Mouse (Mus musculus) retina, postnatal 7 days (tissue): ENCODE measurements around the gene Lingo3.
"Not testable (repeated sequence)": the region's sequence is repeated elsewhere in the genome, so short reads cannot be mapped to it uniquely, and the experiment has no call there.

Experiments
- DNase-seq: peaks from one replicate; pipeline ENCODE4 v3.0.0-alpha.2; 2012; ENCODE audit warnings: low read depth, low spot score

Gene Lingo3

GRCm38 (mm10) chr10:80821991-80822390 is 21.8 kb downstream of the Lingo3 start:
- DNase-seq: no peak

GRCm38 (mm10) chr10:80819406-80819805 is 24.4 kb downstream of the Lingo3 start:
- DNase-seq: no peak

DNA sequence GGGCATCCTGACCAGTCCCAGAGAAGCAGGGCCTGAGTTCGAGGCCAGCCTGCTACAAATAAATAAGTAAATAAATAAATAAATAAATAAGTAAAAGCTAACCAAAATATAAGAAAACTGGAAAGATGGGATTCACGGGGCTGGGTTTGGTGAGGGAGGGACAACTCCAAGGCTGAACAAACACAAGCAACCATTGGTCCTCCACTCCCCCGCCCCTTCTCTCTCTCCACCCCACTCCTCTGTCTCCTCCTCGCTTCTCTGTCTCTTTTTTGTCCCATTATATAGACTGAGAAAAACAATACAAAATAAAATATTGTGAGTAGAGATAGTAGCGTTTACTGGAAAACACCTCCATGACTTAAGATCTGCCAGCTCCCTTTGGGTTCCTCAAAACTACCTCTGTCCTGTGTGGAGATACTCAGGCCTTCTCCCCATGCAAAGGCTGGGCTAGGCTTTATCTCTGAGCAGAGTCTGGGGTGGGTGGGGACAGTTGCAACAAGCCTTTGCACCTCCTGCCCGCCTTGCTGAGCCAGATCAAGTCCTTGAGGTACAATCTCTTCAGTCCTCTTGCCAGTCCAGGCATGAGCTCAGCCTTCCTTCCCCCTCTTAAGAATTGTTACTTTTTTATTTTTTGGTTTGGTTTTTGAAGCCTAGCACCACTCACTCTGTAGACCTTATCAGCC is 25.1 kb downstream of the Lingo3 start:
- no peak for DNase-seq

- not testable (repeated sequence) for DNase-seq
These were observed 25.9 kb downstream of the Lingo3 start for GRCm38 (mm10) chr10:80817955-80818354.

DNA sequence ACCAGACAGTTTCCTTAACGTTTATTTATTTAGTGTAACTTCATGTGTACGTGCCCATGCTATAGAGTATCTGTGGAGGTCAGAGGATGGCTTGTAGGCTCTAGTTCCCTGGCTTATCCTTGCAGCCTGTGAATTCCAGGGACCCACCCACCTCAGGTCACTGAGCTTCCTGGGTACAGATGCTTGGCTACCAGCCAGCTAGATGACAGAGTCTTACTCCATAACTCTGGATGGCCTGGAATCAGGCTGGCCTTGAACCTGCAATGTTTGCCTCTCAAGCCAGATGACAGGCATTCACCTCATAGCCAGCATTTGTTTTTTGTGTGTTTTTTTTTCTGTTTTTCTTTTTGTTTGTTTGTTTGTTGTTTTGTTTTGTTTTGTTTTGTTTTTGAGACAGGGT is 26.7 kb downstream of the Lingo3 start:
- DNase-seq: no peak

DNA sequence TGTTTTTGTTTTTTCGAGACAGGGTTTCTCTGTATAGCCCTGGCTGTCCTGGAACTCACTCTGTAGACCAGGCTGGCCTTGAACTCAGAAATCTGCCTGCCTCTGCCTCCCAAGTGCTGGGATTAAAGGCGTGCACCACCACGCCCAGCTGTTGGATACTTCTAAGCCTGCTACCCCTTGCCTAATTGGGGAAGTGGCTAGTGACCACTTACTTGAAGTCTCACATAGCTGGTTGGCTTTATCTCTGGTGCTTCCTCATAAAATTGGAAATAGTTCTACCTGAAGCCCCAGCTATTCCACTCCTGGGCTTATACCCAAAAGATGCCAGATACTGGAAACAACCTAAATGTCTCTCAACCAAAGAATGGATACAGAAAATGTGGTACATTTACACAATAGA is 27.5 kb downstream of the Lingo3 start:
- DNase-seq: not testable (repeated sequence)

- no peak for DNase-seq
These were observed 29.0 kb downstream of the Lingo3 start for GRCm38 (mm10) chr10:80814800-80815199.

- no peak for DNase-seq
These were observed 30.5 kb downstream of the Lingo3 start, which contains the start of gene Jsrp1 for GRCm38 (mm10) chr10:80813366-80813765. TSS of gene Jsrp1 (minus strand) at chr10:80813498.

DNA sequence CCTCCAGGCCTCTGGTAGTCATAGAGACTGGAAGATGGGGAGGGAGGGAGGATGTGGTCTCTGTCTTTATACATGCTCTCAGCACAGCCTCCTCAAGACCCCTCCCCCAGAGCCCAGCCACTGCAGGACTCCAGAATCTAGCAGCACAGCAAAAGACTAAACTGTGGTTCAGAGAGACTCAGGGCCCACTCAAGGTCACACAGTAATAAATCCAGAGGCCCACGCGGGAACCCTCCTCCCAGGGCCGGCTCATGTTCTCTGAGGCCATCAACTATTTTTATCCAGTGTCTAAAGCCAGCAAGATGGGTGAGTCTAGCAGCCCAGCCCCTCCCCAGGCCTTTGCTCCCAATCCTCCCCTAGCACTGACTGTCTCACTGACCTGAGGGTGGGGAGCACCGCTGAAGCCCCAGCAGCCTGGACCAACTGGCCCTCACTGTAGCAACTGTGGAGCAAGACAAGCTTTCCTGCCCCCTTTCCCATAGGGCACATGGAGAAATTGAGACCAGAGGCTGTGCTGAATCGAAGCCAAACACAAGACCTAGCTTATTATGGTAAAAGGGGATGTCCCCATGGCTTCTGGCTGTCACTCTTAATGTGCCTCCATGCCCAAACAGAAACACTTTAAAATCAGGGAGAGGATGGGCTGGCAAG is 31.3 kb downstream of the Lingo3 start:
- DNase-seq: no peak

DNA sequence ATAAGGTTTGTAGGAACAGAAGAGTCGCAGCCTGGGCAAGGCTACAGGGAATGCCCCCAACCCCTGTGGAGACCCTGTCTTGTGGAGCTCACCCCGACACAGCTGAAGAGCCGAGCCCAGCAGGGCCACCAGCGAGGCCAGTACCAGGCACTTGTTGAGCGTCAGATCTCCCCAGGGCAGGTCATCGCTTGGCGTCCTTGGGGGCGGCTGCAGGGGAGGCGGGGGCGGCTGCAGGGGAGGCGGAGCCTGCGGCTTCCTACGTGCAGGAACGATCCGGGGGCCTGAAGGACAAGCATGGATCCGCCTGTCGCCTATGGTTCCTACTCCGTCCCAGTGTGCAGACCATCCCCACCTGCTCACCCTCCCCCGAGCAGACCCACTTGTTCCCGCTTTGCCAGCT is 33.8 kb downstream of the Lingo3 start:
- DNase-seq: no peak

DNA sequence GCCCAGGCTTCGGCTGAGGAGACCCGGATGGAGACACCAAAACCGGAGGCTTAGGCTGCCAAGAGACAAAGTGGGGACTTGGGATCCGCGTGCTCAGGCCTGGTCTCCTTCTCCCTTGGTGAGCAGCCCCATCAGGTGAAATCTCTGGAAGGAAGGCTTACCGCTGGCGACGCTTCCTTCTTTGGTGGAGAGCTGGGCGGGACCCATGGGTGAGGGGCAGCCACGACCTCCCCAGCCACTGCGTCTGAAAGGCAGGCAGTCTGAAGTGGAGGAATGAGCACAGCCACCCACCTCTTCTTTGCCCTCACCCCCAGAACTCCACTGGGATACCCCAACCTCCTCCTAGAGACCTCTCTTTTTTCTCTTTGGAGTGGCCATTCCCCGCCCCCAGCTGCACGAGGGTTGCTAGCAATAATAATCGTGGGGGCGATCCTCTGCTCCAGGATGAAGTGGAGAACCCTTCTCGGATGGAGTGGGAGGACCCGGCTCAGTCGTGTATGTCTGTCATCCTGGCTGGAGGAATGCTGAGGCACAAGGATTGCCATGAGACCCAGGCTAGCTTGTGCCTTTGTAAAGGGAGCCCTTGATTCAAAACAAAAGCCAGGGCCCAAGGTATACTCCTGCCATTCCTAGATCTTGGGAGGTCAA is 34.7 kb downstream of the Lingo3 start:
- no peak for DNase-seq

DNA sequence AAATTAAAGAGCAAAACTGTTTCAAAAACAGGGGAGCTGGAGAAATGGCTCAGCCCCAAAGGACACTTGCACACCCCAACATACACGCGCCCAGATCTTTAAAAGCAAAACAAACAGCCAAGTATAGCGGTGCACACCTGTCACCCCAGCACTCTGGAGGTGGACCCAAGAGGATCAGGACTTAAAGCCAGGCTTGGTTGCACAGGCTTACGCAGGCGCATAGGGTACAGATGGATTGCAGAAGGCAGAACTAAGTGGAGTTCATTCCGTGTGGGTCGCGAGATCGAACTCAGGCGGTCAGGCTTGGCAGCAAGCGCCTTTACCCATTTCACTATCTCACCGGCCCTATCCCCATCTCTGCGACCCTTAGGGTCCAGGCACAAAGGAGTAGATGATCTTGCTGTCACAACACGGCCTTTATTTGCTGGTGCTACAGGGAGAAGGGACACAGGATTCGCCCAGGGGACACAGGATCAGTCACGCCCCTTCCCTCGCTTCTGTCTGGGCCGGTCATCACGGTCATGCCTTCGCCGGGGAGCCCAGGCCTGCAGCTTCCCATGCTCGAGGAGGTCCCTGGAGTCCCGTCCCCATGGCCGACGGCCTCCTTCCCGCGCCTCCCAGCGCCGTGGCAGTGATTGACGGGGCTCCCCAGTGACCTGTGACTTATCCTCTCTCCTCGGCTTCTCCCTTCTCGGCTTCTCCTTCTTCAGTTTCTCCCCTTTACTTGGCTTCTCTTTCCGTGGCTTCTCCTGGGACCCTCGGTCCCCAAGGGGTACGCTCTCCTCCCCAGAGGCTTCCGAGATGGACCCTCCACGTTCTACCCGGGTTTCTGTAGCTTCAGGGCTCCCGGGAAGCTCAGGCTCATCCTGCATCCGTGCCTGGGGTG is 35.5 kb downstream of the Lingo3 start:
- DNase-seq: no peak

- DNase-seq: peak; percentile 73
These were observed 36.7 kb downstream of the Lingo3 start for GRCm38 (mm10) chr10:80807057-80807627.

GRCm38 (mm10) chr10:80806341-80807056 is 37.3 kb downstream of the Lingo3 start:
- no peak for DNase-seq

DNA sequence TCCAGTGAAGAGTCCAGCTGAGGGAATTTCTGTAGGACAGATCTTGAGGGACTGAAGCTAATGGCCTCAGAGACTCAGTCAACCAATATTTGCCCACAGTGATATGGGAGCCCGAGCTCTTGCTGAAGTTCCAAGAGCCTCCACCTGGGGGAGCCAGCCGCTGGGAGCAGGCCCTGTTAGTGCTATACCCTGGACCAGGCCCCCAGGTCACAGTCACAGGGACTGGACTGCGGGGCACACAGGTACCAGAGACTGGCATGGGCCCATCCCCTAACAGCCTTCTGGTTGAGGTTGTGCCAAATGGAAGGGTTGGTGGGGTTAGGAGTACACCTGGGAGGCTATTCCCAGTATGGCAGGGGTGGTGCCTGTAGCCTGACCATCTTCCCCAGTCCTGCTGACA is 37.9 kb downstream of the Lingo3 start:
- no peak for DNase-seq

- DNase-seq: no peak
These were observed 38.5 kb downstream of the Lingo3 start for GRCm38 (mm10) chr10:80805322-80805721.

DNA sequence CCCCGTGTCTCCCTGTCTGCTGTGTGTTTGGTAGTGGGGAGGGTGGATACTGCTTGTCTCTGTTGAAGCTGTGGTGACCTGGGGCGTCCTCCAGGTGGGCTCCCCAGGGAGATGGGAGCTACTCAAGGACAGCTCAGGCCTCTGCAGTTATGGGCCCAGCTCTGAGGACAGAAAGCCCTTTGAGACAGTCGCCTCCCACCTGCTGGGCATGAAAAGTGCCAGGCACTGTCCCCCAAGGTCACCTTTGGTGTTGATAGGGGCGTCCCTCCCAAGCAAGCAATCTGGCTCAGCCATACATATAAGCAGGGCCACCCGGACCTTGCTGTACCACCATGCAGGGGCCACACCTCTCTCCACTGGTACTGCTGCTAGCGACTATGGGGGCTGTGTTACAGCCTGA is 38.9 kb downstream of the Lingo3 start, which contains the start of gene Amh:
Gene Amh, plus strand, starts transcription at position 328 of the 400 bp plus-strand sequence.
- no peak for DNase-seq

DNA sequence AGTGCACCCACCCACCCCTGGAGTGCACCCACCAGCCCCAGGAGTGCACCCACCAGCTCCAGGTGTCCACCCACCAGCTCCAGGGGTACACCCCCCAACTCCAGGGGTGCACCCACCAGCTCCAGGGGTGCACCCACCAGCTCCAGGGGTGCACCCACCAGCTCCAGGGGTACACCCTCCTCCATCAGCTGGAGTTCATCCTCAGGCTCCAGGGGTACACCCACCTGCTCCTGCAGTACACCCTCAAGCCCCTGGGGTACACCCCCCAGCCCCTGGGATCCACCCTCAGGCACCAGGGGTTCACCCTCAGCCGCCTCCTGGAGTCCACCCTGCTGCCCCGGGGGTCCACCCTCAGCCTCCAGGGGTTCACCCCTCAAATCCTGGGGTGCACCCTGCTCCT is 39.5 kb downstream of the Lingo3 start:
- DNase-seq: no peak

DNA sequence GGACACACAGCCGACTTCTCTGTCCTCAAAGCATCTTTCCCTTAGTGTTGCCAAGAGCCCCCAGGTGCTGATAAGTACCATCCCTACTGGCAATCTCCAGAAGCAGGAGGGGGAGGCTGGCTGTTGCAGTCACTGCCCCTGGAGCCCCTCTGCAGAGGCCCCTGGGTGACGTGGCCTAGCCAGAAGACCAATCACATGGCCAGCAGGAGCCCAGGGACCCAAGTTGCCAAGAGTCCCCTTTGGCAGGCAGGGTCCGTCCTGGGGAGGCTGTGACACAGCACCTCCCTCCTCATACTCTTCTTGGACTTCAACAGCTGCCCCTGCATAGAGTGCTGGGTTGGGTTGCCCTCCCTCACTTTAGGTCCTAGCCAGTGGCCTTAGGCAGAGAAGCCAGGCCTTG is 40.8 kb downstream of the Lingo3 start:
- no peak for DNase-seq

- DNase-seq: no peak
These were observed 41.5 kb downstream of the Lingo3 start for GRCm38 (mm10) chr10:80802204-80802912.
